Mouse (Mus musculus) kidney, postnatal 36 days (tissue): ENCODE data around the gene Opcml.

ENCODE experiments used
- DNase-seq, 2 experiments: peaks; one replicate each; pipeline ENCODE4 v3.0.0; 2021 to 2022; ENCODE audit warnings: mixed read lengths in 2 of 2

Gene Opcml

GRCm38 (mm10) chr9:28800100-28800499, 1009.5 kb downstream of the Opcml start:
- no peak for DNase-seq

- DNase-seq: no peak
These were observed 1016.1 kb downstream of the Opcml start for GRCm38 (mm10) chr9:28806666-28807065.

- DNase-seq: no peak
These were observed 1031.5 kb downstream of the Opcml start for GRCm38 (mm10) chr9:28822060-28822459.

GRCm38 (mm10) chr9:28822466-28822865, 1031.9 kb downstream of the Opcml start:
- no peak for DNase-seq

GRCm38 (mm10) chr9:28825821-28826220, 1035.2 kb downstream of the Opcml start:
- DNase-seq: no peak

GRCm38 (mm10) chr9:28845961-28846570, 1055.5 kb downstream of the Opcml start:
- no peak for DNase-seq

GRCm38 (mm10) chr9:28855826-28856225, 1065.3 kb downstream of the Opcml start:
- DNase-seq: no peak

GRCm38 (mm10) chr9:28861983-28862382, 1071.4 kb downstream of the Opcml start:
- DNase-seq: no peak

- DNase-seq: no peak
These were observed 1076.7 kb downstream of the Opcml start for GRCm38 (mm10) chr9:28867256-28867655.

- no peak for DNase-seq
These were observed 1079.9 kb downstream of the Opcml start for GRCm38 (mm10) chr9:28870478-28870877.

GRCm38 (mm10) chr9:28882566-28882965, 1092.0 kb downstream of the Opcml start:
- no peak for DNase-seq

- no peak for DNase-seq
These were observed 1101.0 kb downstream of the Opcml start for GRCm38 (mm10) chr9:28891611-28892010.

- no peak for DNase-seq
These were observed 1112.7 kb downstream of the Opcml start for GRCm38 (mm10) chr9:28903291-28903690.

- no peak for DNase-seq
These were observed 1119.2 kb downstream of the Opcml start for GRCm38 (mm10) chr9:28909738-28910137.

- peak; percentile 39 to 40 for DNase-seq
These were observed 1121.1 kb downstream of the Opcml start for GRCm38 (mm10) chr9:28911571-28912185.

- no peak for DNase-seq
These were observed 1141.5 kb downstream of the Opcml start for GRCm38 (mm10) chr9:28932069-28932468.

- DNase-seq: no peak
These were observed 1146.6 kb downstream of the Opcml start for GRCm38 (mm10) chr9:28937163-28937562.

- DNase-seq: no peak
These were observed 1147.4 kb downstream of the Opcml start for GRCm38 (mm10) chr9:28937980-28938379.

GRCm38 (mm10) chr9:28940901-28941300, 1150.3 kb downstream of the Opcml start:
- DNase-seq: no peak

- no peak for DNase-seq
These were observed 1178.9 kb downstream of the Opcml start for GRCm38 (mm10) chr9:28969455-28969854.
